8 mouse cellular contexts compared by ENCODE assay signal in genomic region chr12:46819348-46820022, GRCm38 (mm10). TPM values are rescaled to one million over a fixed set of nuclear protein-coding genes. Genes with fewer than 3 reads are reported as not detected.
DNase-seq lines count a peak whose midpoint lies in the region; ATAC-seq and TF ChIP-seq lines count a peak whose summit lies in the region.

No protein-coding gene starts in this region.

- H3K9me3 ChIP-seq in forebrain, embryonic 15.5 days: no peaks in the 10 kb centered on the region
- no peaks in the 10 kb centered on the region for H3K9me3 ChIP-seq in liver, embryonic 16.5 days (replicated peaks; ENCODE audit: control insufficient read depth, low read length)

- H3K4me1 ChIP-seq in forebrain, embryonic 15.5 days: peaks cover 12% of the 10 kb centered on the region
- no peaks in the 10 kb centered on the region for H3K4me1 ChIP-seq in liver, embryonic 16.5 days (ENCODE audit: control insufficient read depth, low read depth, low read length)
- no peaks in the 10 kb centered on the region for H3K4me1 ChIP-seq in olfactory bulb, adult 2 months (ENCODE audit: control insufficient read depth, insufficient read depth, low read length)

- no peak; the same call in 1 of the 2 replicates for TF ChIP-seq POLR2A in olfactory bulb, adult 2 months (IDR thresholded peaks at IDR 0.05; ENCODE audit: insufficient read depth, low read depth, low read length)

- TF ChIP-seq CTCF in olfactory bulb, adult 2 months (IDR thresholded peaks at IDR 0.05; ENCODE audit: insufficient read depth, low read depth, low read length): no peak

- no peaks in the 10 kb centered on the region for H3K36me3 ChIP-seq in forebrain, embryonic 15.5 days
- no peaks in the 10 kb centered on the region for H3K36me3 ChIP-seq in liver, embryonic 16.5 days (ENCODE audit: control insufficient read depth, insufficient read depth)

- H3K27me3 ChIP-seq in forebrain, embryonic 15.5 days: no peaks in the 10 kb centered on the region
- peaks cover 40% of the 10 kb centered on the region for H3K27me3 ChIP-seq in liver, embryonic 16.5 days (ENCODE audit: control insufficient read depth, insufficient read depth, low read depth, low read length)

- H3K27ac ChIP-seq in forebrain, embryonic 15.5 days (replicated peaks): peak overlapping the region; percentile 97
- no peak overlapping the region for H3K27ac ChIP-seq in liver, embryonic 16.5 days (ENCODE audit: low read length)
- H3K27ac ChIP-seq in olfactory bulb, adult 2 months (ENCODE audit: insufficient read depth, low read depth, low read length): peak overlapping the region; percentile 85

- H3K9ac ChIP-seq in forebrain, embryonic 15.5 days (replicated peaks): peak overlapping the region; percentile 83
- peak overlapping the region; percentile 34; the same call in 1 of the 2 replicates for H3K9ac ChIP-seq in liver, embryonic 16.5 days (ENCODE audit: low read depth, low read length)

- ATAC-seq in forebrain, embryonic 15.5 days (replicated peaks): peak; percentile 94
- peak; percentile 92 for ATAC-seq in liver, embryonic 16.5 days (ENCODE audit: low read depth)

- under 1% methylated on average over 54 of the region's 57 CpGs for WGBS in forebrain, embryonic 15.5 days
- 1% methylated on average over 50 of the region's 57 CpGs for WGBS in liver, embryonic 16.5 days (ENCODE audit: insufficient replicate concordance)
- 5% methylated on average over 57 of the region's 57 CpGs for WGBS in olfactory bulb, adult 2 months

- H3K4me3 ChIP-seq in forebrain, embryonic 15.5 days: peak overlapping the region; percentile 94
- H3K4me3 ChIP-seq in liver, embryonic 16.5 days (ENCODE audit: low read depth, low read length): peak overlapping the region; percentile 62
- peak overlapping the region; percentile 60 for H3K4me3 ChIP-seq in olfactory bulb, adult 2 months (ENCODE audit: insufficient read depth, low read depth, low read length)

- DNase-seq in ES-CJ7 (ENCODE audit: low read depth, low spot score): peak; percentile 87
- peak; percentile 57 for DNase-seq in c-Kit-positive CD71-positive TER-119-positive erythroid progenitor cells, embryonic 14.5 days (ENCODE audit: low spot score)
- peak; percentile 94 to 95 for DNase-seq in heart, postnatal 14 days
- peak; percentile 96 for DNase-seq in layer of hippocampus, adult 11-12 months (ENCODE audit: low spot score)
- DNase-seq in thymus, postnatal 0 days (ENCODE audit: low spot score): peak; percentile 82

- H3K4me2 ChIP-seq in forebrain, embryonic 15.5 days (replicated peaks): peak overlapping the region; percentile 58
- peak overlapping the region; percentile 75 for H3K4me2 ChIP-seq in liver, embryonic 16.5 days (ENCODE audit: low read depth, low read length)

- intact Hi-C loops in heart, postnatal 14 days (cut with DNase I): no loop called here

RNA-seq across cellular contexts. Expression of gene Nova1, which starts 0.8 kb away (rescaled TPM):
- polyA plus RNA-seq in forebrain, embryonic 15.5 days (2015; fragmentation: Nextera tagmentation; extraction: Ambion mirVana): 18.9 and 26.6 TPM in 2 replicates
- 1 to 10 TPM; 1.4 to 2.2 TPM for total RNA-seq in heart, postnatal 14 days (2021)
- polyA plus RNA-seq in liver, embryonic 16.5 days (2015; fragmentation: Nextera tagmentation; extraction: Ambion mirVana): 0.02 TPM in 2 replicates
- polyA plus RNA-seq in olfactory bulb, adult 2 months (2012; ENCODE audit: insufficient read depth, insufficient read length, low replicate concordance, missing spikeins): 85.2 TPM in 1 of 2 replicates, not detected in the other
- 0.13 and 0.20 TPM in 2 replicates for polyA plus RNA-seq in thymus, postnatal 0 days (2015; fragmentation: Nextera tagmentation; extraction: Ambion mirVana)

Comparison
In these comparisons a context has a peak if more than half of its experiments do, and no peak if none do; other contexts are left out.
1. RNA of gene Nova1, which starts 0.8 kb away (polyA plus RNA-seq): 85.2 TPM in olfactory bulb, adult 2 months and 18.9 to 26.6 TPM in forebrain, embryonic 15.5 days; 0.13 to 0.20 TPM in thymus, postnatal 0 days and 0.02 TPM in liver, embryonic 16.5 days; every median in the first group is over 10 times any median in the second.
2. Peak in every context shown above with its lines, with median percentiles within 50 percentile points of each other: DNase-seq and H3K4me3 ChIP-seq.